17 mouse cellular contexts compared by ENCODE assay signal in the genomic region with DNA sequence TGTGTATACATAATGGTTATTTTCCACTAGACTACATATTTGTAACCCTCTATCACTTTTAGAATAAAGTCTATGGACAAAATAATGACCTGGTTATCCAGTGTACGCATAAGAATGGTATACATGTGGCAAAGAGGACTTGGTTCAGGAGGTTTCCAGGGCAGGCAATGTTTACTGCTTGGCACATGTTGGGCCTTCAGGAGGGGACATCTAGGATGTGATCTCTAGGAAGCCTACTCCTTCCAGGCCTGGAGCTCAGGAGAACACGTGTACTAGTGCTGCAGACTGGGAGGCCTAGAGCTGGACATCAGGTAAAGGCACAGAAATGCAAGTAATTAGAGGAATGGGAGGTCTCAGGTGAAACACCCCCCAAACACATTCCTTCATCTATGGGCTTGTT. TPM values are rescaled to one million over a fixed set of nuclear protein-coding genes. Genes with fewer than 3 reads are reported as not detected.
"Had no signal": no experiment of that assay in that cellular context is flagged by ENCODE, and none has a peak within 500 bp of the region (broad histone marks: within the 10 kb centered on the region; RNA-seq: fewer than 3 reads in every experiment).

No protein-coding gene starts in this region.

- H3K4me1 ChIP-seq: stomach, embryonic 15.5 days had no signal

- H3K36me3 ChIP-seq: neural tube, embryonic 13.5 days; neural tube, embryonic 15.5 days; stomach, embryonic 15.5 days had no signal

- H3K27me3 ChIP-seq: neural tube, embryonic 13.5 days; neural tube, embryonic 15.5 days; stomach, embryonic 15.5 days had no signal

- H3K27ac ChIP-seq: neural tube, embryonic 13.5 days; neural tube, embryonic 15.5 days; stomach, embryonic 15.5 days; stomach, postnatal 0 days had no signal

- H3K4me3 ChIP-seq: neural tube, embryonic 13.5 days; neural tube, embryonic 15.5 days; stomach, embryonic 15.5 days had no signal

- H3K4me2 ChIP-seq: neural tube, embryonic 13.5 days; neural tube, embryonic 15.5 days; stomach, embryonic 15.5 days had no signal

- H3K9me3 ChIP-seq: neural tube, embryonic 13.5 days; neural tube, embryonic 15.5 days; stomach, embryonic 15.5 days had no signal

- H3K9ac ChIP-seq: neural tube, embryonic 13.5 days; neural tube, embryonic 15.5 days; stomach, embryonic 15.5 days had no signal

- DNase-seq: retina, postnatal 1 day; right cerebral cortex, adult 18-20 months; right cerebral cortex, postnatal 14 days; right cerebral cortex, postnatal 25 days; right cerebral cortex, postnatal 4 days; spleen, adult 18-20 months; thymus, adult 18-20 months; thymus, adult 2 months; thymus, postnatal 14 days; thymus, postnatal 25 days; thymus, postnatal 36 days; thymus, postnatal 4 days had no signal

RNA-seq across cellular contexts. Expression of gene Stx1b, which starts 11.2 kb away (rescaled TPM):
- total RNA-seq: neutrophil, adult 5-6 weeks had no signal
